Mouse (Mus musculus): ENCODE results near the gene Hist1h4h.

The Hist1h4h gene

DNA sequence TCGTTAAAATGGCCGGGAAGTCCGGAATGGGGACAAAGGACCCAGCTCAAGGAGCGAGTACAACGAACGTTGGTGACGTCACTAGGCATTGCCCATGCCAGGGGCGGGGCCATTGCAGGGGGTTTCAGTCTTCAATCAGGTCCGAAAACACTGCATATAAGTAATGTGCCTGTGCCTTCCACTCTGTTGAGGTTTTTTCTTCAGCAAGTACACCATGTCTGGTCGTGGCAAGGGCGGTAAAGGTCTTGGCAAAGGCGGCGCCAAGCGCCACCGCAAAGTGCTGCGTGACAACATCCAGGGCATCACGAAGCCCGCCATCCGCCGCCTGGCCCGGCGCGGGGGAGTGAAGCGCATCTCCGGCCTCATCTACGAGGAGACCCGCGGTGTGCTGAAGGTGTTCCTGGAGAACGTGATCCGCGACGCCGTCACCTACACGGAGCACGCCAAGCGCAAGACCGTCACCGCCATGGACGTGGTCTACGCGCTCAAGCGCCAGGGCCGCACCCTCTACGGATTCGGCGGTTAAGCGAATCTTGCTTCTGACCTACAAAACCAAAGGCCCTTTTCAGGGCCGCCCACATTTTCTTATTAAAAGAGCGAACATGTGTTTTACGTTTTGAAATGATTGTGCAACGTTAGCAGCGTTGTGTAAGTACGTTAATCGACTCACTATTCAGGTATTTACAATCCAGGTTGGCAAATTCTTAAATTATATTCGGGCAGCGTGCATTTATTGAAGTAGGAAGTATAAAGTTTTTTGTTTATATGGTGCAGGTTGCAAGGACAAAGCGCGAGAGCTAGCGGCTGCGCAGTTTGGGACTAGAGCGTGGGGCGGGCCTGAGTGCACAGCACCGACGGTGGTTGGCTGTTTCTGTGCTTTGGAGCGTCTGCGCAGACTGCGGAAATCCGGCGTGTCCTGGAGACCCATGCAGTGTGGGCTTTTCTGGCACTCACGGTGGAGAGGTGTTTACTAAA is at the start of gene Hist1h4h:
Hist1h4h (plus strand) TSS at position 150 of the 975 bp plus-strand sequence.
- peak; percentile 97 for DNase-seq (ENCODE audit: low spot score)

DNA sequence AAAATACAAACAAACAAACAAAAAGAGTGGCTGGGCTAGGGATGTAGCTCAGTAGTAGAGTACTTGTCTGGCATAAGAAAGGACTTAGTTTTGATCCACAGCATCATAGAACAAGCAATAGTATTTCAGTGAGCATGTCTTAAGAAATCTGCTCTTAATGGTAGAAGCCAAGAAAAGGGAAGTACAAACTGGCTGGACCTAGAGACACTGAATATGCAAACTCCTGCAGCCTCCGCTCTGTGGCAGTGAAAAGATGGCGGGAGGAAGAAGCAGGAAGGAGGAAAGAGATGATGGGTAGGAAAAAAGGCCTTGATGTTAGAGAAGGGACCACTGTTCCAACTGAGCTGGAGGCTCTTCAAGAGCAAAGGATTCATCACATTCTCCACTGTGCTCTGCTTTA is 47.7 kb upstream of the Hist1h4h start:
- no peak for DNase-seq (ENCODE audit: low spot score)

DNA sequence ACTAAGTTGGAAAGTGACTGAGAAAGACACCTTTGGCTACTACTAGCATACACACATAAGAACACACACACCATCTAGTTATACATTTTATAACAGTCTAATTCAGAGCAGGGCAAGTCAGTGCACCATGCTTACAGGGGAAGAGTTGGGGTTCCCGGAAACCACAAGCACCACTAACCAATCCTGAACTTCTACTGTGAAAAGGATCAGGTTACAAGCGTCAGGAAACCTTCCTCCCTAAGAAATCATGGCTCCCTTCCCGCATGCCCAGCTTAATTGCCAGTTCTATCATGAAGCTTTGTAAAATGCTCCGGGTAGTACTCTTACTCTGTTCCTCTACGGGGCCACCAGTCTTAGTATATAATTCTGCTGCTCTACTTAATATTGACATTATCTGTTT is 45.6 kb upstream of the Hist1h4h start:
- no peak for DNase-seq (ENCODE audit: low spot score)

DNA sequence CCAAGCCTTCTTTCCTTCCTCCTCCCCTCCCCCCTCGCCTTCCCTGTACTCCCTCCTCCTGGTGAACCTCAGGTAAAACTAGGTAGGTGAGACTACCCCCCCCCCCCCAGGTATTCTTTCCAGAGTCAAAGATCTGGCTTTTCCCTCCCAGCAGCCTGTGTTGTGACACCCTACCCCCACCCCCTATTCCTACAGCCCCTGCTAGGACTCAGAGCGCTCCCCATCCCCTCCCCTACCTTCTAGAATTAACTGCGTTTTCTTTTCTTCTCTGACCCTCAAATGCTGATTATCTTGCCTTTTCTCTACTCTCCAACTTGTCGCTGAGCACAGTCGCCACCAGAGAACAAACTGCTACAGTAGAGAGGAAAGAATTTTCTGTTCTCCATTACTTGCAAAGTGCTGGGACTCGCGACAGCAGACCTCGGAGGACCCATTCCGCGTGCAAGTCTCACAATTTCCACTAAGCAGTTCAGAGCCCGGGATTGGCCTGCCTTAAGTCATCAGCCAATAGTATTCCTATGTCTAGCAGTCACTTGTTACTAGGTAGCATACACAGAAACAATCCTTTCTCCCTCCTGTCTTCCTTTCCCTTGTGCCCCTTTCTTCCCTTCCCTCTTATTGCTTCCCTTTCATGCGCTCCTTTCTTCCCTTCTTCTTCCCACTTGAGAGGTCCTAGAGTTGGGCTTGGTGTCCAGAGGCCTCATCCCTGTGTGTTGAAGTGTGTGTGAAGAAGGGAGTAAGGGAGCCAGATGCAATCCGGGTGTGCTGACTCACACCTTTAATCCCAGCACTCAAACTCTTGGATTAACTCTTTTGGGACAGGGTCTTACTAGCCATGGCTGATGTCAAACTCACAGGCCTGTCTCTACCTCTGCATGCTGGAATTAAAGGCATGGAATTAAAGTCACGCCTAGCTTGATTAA is 42.2 kb upstream of the Hist1h4h start, which contains the start of gene Btn2a2:
Btn2a2 (minus strand) TSS at position 458 of the 923 bp plus-strand sequence.
- DNase-seq (ENCODE audit: low spot score), result no peak

DNA sequence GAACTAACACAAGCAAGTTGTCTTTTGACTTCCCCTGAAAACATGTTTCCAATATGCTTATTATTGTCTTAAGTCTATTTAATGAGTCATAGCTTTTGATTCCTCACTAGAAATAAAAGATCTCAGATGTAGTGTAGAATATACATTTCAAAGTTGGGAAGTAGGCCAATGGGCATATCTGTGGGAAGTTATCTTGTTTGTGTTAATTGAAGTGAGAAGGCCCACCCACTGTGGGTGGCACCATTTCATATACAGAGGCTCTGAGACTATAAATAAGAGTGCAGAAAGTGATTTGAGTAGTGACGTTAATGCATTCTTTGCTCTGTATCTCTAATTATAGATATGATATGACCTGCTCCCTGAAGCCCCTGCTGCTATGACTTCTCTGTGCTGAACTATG is 40.0 kb upstream of the Hist1h4h start:
- DNase-seq (ENCODE audit: low spot score), result no peak

DNA sequence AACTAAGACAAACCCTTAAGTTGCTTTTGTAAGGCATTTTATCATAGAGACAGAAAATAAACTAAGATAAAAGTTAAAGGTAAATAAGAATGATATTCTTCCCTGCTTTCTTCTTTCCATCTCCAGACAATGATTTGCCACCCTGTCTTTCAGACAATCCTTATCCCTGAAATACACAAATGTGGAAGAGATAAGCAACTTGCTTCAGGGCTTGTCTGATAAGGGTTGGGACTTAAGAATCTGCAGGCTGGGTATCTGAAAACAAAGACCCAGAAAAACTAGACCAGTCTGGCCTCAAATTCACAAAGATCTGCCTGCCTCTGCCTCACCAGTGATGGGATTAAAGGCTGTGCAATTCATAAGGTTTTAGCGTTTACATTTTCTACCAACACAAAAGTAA is 39.6 kb upstream of the Hist1h4h start:
- no peak for DNase-seq (ENCODE audit: low spot score)

DNA sequence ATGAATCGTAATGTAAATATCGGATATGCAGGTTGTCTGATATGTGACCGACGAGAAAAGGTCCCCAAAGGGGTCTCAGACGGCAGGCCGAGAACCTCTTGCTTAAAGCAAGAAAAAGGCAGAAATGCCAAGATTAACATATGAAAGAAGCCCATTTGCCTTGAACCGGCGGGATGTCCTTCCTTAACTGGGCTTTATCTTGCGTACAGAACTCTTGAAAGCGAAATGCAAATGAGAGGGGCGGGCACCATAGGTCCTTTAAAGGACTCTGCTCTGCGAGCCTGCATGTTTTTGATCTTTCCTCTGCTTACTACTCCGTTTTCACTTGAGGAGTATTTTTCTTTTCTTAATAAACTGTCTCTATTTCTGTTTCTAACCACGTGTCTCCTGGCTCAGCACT is 38.9 kb upstream of the Hist1h4h start:
- DNase-seq (ENCODE audit: low spot score), result no peak

DNA sequence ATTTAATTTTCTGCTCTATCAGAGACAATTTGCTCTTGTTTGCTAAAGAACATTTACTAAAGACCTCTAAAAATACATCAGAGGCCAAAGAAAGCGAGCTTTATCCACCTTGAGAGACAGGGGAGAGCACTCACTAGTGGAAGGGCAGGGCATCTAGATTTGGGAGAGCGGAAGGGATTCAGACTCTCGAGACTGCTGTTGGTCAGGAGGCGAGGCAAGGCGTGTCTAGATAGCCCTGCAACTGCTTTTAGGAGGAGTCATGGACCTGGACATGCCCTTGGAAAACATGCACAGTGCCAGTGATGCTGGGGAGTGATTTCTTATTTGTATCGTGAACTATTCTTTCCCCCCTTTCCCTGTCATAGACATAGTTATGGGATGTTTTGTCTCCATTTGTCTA is 35.3 kb upstream of the Hist1h4h start:
- no peak for DNase-seq (ENCODE audit: low spot score)

DNA sequence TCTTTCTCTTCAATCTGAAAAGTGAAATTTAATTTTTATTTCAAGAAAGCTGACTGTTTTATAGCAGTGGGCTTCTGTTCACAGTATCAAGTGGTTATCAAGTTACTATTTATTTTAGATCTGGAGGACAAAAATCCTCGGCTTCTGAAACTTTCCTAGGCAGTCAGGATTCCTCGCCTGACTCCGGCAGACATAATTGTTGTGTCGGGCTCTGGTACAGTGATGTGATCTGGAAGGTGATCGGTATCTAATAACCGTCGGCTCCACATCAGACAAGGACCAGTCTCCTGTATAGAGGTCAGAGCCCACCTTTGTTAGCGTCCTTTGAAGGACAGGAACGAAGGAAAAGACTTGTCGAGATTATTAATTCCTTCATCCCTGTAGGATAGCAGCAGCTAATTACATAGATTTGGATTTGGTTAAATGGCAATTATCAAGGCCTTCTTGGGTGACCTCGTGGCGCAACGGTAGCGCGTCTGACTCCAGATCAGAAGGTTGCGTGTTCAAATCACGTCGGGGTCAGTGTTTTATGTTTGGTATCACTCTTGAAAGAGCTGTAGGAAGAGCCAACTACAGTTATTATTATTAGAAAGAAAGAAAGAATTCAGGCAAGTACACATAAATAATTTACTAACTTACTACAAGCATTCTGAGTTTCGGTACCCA is 33.1 kb upstream of the Hist1h4h start:
- peak; percentile 50 for DNase-seq (ENCODE audit: low spot score)

DNA sequence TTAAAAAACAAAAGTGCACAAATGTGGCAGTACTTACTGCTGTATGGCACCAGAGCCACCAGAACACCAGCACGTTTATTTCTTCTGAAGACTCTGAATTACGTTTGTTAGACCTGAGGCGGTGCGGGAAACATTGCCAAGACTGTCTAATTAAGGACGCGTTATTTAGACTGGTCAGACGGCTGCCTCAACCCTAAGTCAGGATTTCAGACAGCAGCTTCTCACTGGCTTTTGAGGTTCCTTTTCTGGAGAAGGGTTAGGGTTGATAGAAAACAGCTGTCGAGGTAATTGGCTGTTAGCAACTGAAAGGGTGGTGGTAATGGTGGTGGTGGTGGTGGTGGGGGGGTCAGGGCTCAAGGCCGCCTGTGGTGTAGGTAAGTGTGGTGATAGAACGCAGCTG is 32.2 kb upstream of the Hist1h4h start:
- DNase-seq (ENCODE audit: low spot score), result no peak

DNA sequence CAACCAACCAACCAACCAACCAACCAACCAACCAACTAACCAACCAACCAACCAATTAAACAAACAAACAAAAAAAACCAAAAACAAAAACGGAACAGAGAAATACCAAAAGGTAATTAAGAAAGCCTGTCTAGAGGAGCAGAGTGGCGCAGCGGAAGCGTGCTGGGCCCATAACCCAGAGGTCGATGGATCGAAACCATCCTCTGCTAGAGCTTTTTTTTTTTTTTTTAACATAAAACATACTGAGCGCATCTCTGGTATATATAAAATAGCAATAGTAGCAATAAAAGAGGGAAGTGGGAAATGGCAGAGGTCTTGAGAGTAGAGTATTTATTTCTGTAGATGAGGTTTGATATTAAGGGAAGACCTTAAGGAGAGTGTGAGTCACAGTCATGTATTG is 30.9 kb upstream of the Hist1h4h start:
- DNase-seq (ENCODE audit: low spot score), result no peak

DNA sequence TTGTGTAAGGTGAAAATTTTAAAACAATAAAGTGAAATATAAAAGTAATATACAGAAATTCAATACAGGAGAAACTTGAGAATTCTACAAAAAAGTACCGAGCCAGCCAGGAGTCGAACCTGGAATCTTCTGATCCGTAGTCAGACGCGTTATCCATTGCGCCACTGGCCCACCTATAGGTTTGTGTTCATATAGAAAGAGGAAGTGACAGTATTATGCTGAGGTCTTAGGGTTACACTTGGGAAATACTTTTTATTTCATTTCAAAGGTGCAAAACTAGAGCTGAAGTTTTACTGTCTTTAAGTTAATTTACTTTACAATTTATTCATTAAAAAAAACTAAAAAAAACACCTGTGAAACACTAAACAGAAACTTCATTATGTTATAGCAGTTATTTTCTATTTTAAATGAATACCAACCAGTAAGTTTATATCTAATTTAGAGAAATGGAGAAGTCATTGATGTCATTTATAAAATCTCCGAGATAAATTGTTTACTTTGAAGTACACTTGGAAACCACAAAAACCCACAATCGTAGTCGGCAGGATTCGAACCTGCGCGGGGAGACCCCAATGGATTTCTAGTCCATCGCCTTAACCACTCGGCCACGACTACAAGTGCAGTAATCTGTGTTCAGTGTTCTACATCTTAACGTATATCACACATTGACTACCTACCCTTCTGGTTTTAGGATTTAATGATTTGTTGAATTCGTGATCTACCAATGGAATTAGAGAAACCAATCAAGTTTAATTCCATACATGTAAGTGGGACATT is 30.2 kb upstream of the Hist1h4h start:
- no peak for DNase-seq (ENCODE audit: low spot score)

DNA sequence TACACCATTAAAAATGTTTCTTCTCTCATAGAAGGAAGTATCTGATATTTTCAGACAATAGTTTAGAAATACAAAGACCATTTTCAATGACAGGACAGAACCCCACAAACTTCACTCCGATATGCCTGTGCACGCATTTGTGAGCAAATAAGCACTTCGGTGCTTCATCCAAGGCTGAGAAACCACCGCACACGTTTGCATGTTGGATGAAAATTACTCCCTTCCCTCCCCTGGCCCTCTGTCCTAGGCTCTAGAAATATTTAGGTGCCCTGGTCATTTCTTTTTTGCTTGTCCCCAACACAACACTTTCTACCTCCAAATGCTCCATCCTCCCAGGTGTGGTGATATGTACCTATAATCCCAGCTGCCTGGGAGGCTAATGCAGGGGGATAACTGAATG is 29.3 kb upstream of the Hist1h4h start:
- DNase-seq (ENCODE audit: low spot score), result no peak

DNA sequence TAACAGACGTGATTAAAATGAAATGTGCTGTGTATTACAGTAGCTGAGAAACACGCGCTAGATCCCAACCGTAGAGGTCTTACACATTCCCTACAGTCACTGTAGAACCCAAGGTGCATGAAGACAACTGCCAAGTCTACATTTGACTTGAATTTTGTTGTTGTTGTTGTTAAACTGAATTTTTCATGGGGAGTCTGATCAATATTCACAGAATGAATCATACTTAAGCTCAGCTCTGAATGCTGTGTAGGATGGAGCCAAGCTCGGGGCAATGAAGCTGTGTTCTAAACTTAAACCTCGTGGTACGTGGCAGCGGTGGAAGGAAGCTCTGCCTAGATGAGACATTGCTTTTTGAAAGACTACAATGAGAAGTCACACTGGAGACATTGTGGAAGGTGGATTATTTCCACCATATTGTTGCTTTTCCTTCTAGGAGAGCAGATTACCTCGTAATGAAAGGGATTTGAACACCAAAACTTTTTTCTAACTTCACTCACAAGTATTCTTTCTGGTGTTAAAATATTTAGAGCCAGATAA is 28.8 kb upstream of the Hist1h4h start:
- DNase-seq (ENCODE audit: low spot score), result no peak

DNA sequence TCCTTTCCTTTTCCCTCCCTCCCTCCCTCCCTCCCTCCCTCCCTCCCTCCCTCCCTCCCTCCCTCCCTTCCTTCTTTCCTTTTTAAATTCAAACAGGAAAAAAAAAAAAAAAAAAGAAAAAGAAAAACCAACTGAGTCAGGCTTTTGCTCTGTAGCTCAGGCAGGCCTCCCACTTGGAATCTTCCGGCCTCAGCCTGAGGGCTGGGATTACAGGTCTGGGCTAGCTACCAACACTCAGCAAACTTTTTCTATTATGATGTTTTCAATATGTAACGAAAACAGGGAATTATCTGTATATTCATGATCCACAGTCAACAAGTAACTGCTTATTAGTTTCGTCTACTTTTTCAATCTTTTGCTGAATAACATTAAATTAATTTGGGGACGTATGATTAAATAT is 27.9 kb upstream of the Hist1h4h start:
- no peak for DNase-seq (ENCODE audit: low spot score)

DNA sequence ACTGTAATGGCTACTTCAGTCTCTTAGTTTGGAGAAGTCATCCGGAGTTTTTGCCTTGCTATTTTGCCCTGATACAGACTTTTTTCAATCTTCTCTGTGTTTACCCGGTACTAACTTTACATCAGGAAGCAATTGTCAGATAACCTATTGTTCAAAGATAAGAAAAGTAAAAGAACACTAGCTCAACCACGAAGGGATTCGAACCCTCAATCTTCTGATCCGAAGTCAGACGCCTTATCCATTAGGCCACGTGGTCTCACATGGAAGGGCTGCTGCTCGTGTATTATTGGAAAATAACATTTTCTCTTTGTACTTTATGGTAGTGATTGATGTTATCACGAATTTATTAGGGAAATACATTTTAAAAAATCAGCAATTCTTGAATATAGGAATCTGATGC is 27.1 kb upstream of the Hist1h4h start:
- DNase-seq (ENCODE audit: low spot score), result peak; percentile 43

DNA sequence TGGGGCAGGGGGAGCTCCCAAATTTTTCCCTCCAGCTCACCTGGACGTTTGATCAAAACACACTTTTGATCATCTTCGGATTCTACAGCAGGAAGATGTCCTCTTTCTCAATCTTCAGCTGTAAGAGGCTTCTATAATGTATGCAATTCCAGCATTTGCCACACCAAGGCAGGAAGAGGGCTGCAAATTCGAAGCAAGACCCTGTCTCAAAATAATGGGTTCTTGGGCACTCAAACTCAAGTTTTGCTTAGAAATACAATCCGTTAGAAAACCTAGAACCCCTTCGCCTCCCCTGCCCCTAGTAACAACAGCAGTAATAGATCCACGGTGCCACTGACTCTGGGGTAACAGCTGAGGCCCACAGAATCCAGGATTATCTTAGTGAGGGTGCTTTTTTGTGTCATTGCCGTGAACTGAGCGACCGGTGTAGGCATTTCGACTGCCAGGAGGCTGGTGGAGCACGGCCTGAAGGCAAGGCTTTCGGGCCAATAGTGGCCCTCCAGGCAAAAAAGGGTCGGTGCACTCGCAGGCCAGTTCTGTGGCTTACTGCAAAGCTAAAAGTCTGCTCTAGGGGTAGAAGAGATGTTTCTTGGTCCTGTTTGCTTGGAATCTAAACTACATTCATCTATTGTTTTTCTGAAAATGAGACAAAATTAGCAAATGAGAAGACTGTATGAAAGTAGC is 25.0 kb upstream of the Hist1h4h start:
- no peak for DNase-seq (ENCODE audit: low spot score)

DNA sequence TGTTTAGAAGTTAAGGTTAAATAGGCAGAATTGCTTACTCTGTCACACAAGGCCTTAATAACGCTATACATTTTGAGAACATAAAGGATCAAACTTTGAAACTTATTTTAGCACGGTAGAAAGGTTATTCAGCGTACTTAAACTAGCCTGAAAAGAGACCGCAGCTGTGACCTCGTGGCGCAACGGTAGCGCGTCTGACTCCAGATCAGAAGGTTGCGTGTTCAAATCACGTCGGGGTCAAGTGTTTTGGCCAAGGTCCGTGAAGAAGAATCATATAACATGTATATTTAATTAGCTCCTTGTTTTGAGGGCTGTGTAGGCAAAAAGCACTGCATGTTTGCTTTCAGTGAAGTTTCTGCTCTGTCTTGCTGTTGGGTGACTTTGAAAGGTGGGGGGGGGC is 24.5 kb upstream of the Hist1h4h start:
- peak; percentile 59 for DNase-seq (ENCODE audit: low spot score)

DNA sequence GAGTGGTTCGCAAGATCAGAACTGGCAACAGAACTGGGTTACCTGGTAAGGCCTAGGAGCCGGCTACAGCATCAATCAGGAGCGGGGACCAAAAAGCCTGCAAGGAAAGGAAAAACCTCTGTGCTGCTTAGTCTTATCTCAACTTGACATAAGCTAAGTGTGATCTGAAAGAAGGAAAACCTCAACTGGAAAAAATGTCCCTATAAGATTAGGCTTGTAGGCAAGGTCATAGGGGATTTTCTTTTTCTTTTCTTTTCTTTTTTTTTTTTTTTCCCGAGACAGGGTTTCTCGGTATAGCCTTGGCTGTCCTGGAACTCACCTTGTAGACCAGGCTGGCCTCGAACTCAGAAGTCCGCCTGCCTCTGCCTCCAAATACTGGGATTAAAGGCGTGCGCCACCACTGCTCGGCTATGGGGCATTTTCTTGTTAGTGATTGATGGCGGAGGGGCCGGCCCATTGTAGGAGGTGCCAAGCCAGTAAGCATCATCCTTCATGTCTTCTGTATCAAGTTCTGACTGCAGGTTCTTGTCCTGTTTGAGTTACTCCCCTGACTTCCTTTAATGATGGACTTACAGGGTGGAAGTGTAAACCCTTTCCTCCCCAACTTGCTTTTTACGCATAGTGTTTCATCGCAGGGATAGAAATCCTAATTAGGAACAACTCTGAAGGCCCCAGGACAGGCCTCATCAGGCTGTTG is 23.9 kb upstream of the Hist1h4h start:
- DNase-seq (ENCODE audit: low spot score), result no peak

DNA sequence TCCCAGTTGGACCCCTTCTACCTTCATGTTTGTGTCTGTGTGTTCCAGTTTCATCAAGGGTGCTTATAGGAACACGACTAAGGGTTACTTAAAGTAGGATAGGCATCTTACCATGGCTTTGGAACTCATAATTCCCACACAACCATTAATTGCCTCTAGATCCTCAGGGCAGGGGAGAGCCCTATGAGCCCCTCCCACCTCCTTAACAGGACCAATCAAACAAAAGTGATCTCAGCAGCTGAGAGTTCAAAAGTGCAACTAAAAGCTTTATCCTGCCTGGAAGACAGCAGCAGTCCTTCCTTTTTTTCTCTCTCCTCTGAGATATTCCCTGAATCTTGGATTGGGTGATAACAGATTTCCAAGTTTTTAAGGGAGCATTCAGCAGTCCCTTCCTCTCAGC is 20.7 kb upstream of the Hist1h4h start:
- DNase-seq (ENCODE audit: low spot score), result no peak

Measured in adipocyte (in vitro differentiated cells).